Comparison of ENCODE assay signal across 8 mouse cellular contexts in the genomic region with DNA sequence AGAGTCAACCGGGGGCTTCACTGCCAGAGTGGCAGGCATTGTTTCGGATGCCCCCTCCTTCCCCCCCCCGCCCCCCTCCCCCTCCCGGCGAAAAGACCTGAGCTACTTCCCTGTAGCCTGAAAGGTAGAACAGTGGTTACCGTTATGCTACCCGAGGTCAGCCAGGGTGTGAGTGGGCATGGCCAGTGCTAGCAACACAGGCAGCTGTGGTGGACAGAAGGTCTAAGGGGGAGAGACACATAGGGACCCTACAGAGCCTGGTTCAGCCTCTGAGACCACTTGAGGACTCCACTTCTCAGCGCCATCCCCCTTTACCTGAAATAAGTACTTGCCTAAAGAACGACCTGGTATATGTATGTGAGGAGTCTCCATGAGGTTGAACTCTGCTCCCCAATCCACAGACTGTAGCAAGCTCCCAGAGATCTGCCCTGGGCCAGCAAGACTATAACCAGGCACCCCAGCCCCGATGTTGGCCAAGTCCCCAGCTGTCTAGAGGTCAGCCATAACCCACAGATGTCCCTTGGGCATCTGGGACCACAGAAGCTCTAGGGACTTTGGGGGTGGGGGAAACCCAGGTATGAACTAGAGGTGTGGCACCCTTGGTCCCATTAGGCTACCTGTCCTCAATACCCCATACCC.
DNase-seq lines count a peak whose midpoint lies in the region; ATAC-seq lines count a peak whose summit lies in the region.

No protein-coding gene starts in this region.

- peaks cover 33% of the 10 kb centered on the region for H3K27me3 ChIP-seq in heart, embryonic 12.5 days (replicated peaks)
- no peaks in the 10 kb centered on the region; the same call in 1 of the 2 replicates for H3K27me3 ChIP-seq in hindbrain, embryonic 16.5 days (replicated peaks; ENCODE audit: control insufficient read depth, insufficient read depth, low read length)
- H3K27me3 ChIP-seq in midbrain, embryonic 14.5 days (ENCODE audit: control insufficient read depth, insufficient read depth, low read length), result peaks cover 31% of the 10 kb centered on the region

- peak overlapping the region; percentile 78 for H3K9ac ChIP-seq in heart, embryonic 12.5 days
- H3K9ac ChIP-seq in hindbrain, embryonic 16.5 days (ENCODE audit: low read depth, low read length), result peak overlapping the region; percentile 72
- H3K9ac ChIP-seq in midbrain, embryonic 14.5 days (replicated peaks; ENCODE audit: low read length), result peak overlapping the region; percentile 54; the same call in 1 of the 2 replicates

- H3K36me3 ChIP-seq in heart, embryonic 12.5 days, result no peaks in the 10 kb centered on the region
- H3K36me3 ChIP-seq in hindbrain, embryonic 16.5 days (ENCODE audit: control insufficient read depth, insufficient read depth, low read length), result no peaks in the 10 kb centered on the region
- H3K36me3 ChIP-seq in midbrain, embryonic 14.5 days (ENCODE audit: control insufficient read depth, insufficient read depth, low read length), result no peaks in the 10 kb centered on the region

- no peak overlapping the region for H3K27ac ChIP-seq in heart, embryonic 12.5 days (ENCODE audit: poor library complexity, severe bottlenecking)
- H3K27ac ChIP-seq in hindbrain, embryonic 16.5 days (ENCODE audit: low read depth, low read length), result peak overlapping the region; percentile 88
- 0 out of 2 replicates have a peak overlapping the region, but pooled peaks have one; percentile 72 for H3K27ac ChIP-seq in midbrain, embryonic 14.5 days (replicated peaks; ENCODE audit: low read depth, low read length)

- H3K4me1 ChIP-seq in heart, embryonic 12.5 days (replicated peaks), result peaks cover 14% of the 10 kb centered on the region
- peaks cover 17% of the 10 kb centered on the region for H3K4me1 ChIP-seq in hindbrain, embryonic 16.5 days (ENCODE audit: control insufficient read depth, insufficient read depth, low read depth, low read length)
- peaks cover 13% of the 10 kb centered on the region for H3K4me1 ChIP-seq in midbrain, embryonic 14.5 days (ENCODE audit: control insufficient read depth, insufficient read depth, low read length)

- WGBS in heart, embryonic 12.5 days, result 31% methylated on average over 9 of the region's 10 CpGs
- 33% methylated on average over 9 of the region's 10 CpGs for WGBS in hindbrain, embryonic 16.5 days
- WGBS in midbrain, embryonic 14.5 days, result 30% methylated on average over 9 of the region's 10 CpGs

- peak; percentile 36; the same call in 1 of the 2 replicates for ATAC-seq in heart, embryonic 12.5 days (ENCODE audit: insufficient number of reproducible peaks, low FRiP score)
- 0 out of 2 replicates have a peak, but pooled peaks have one; percentile 12 for ATAC-seq in common myeloid progenitor, adult 5-6 weeks (replicated peaks; ENCODE audit: low read depth, poor library complexity, severe bottlenecking)
- ATAC-seq in hindbrain, embryonic 16.5 days, result no peak
- no peak for ATAC-seq in midbrain, embryonic 14.5 days (ENCODE audit: low FRiP score, low TSS enrichment)
- ATAC-seq in erythroid progenitor cell, adult 5-6 weeks (replicated peaks; ENCODE audit: low FRiP score, poor library complexity, severe bottlenecking), result no peak

- peak overlapping the region; percentile 82 for H3K4me2 ChIP-seq in heart, embryonic 12.5 days
- H3K4me2 ChIP-seq in hindbrain, embryonic 16.5 days (ENCODE audit: low read length), result peak overlapping the region; percentile 65
- peak overlapping the region; percentile 52 for H3K4me2 ChIP-seq in midbrain, embryonic 14.5 days (ENCODE audit: low read length)

- peak overlapping the region; percentile 54 for H3K4me3 ChIP-seq in heart, embryonic 12.5 days
- peak overlapping the region; percentile 41 for H3K4me3 ChIP-seq in hindbrain, embryonic 16.5 days (ENCODE audit: low read length)
- H3K4me3 ChIP-seq in midbrain, embryonic 14.5 days (replicated peaks; ENCODE audit: low read depth, low read length), result peak overlapping the region; percentile 24; the same call in 1 of the 2 replicates

- H3K9me3 ChIP-seq in heart, embryonic 12.5 days (replicated peaks), result no peaks in the 10 kb centered on the region
- no peaks in the 10 kb centered on the region for H3K9me3 ChIP-seq in hindbrain, embryonic 16.5 days (ENCODE audit: control insufficient read depth, low read length)
- H3K9me3 ChIP-seq in midbrain, embryonic 14.5 days (ENCODE audit: control insufficient read depth, low read length), result no peaks in the 10 kb centered on the region

- no peak for DNase-seq in heart, adult 8-10 months (ENCODE audit: low spot score)
- DNase-seq in midbrain, embryonic 14.5 days, result no peak
- no peak for DNase-seq in gastrocnemius, postnatal 14 days
- no peak for DNase-seq in frontal cortex, postnatal 36 days (ENCODE audit: low spot score in 2 of 2)

- intact Hi-C loops in gastrocnemius, postnatal 14 days (cut with DNase I; ENCODE audit: low total_unique reads), result no loop called here

Comparison
In these comparisons a context has a peak if more than half of its experiments do, and no peak if none do; other contexts are left out.
1. ATAC-seq: peak in heart, embryonic 12.5 days (single experiment) and common myeloid progenitor, adult 5-6 weeks (single experiment); none in hindbrain, embryonic 16.5 days (single experiment), midbrain, embryonic 14.5 days (single experiment) and erythroid progenitor cell, adult 5-6 weeks (single experiment).
2. Peak in every context shown above with its lines, with median percentiles within 50 percentile points of each other: H3K4me2 ChIP-seq, H3K4me3 ChIP-seq and H3K9ac ChIP-seq.